Mouse (Mus musculus) mammary gland, adult 2 months (tissue): Measurements from ENCODE around the gene 4930519G04Rik. TPM values are rescaled to one million over a fixed set of nuclear protein-coding genes. Genes with fewer than 3 reads are reported as not detected.

Experiments
- polyA plus RNA-seq: library from polyadenylated mRNA; depleted of rRNA; stranded (reverse); fragments of >200 nt; gene quantifications from 2 replicates; pipeline ENCODE4 v1.2.3, GENCODE M21; 2012; ENCODE audit warnings: low replicate concordance; rRNA removed

Gene 4930519G04Rik
- not detected in 2 replicates for polyA plus RNA-seq

DNA sequence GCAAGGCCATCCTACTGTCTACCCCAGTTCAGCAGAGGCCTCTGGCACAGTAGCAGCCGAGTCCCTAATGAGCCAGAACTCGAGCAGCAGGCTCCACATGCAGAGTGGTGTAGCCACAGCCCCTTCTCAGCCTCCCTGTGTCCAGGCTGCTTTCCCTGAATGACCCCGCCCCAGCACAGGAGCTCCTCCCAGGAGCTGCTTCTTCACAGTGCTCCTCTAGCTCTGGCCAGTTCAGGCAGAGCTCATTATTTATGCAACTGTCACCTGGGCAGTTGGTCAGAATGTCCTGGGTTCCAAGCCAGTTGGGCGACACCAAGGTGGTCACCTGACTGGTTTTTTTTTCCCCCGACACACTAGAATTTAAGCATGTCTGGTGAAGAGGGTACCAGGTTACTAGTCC, at the start of gene 4930519G04Rik:
TSS of gene 4930519G04Rik (plus strand) at position 301 of the 400 bp plus-strand sequence.

DNA sequence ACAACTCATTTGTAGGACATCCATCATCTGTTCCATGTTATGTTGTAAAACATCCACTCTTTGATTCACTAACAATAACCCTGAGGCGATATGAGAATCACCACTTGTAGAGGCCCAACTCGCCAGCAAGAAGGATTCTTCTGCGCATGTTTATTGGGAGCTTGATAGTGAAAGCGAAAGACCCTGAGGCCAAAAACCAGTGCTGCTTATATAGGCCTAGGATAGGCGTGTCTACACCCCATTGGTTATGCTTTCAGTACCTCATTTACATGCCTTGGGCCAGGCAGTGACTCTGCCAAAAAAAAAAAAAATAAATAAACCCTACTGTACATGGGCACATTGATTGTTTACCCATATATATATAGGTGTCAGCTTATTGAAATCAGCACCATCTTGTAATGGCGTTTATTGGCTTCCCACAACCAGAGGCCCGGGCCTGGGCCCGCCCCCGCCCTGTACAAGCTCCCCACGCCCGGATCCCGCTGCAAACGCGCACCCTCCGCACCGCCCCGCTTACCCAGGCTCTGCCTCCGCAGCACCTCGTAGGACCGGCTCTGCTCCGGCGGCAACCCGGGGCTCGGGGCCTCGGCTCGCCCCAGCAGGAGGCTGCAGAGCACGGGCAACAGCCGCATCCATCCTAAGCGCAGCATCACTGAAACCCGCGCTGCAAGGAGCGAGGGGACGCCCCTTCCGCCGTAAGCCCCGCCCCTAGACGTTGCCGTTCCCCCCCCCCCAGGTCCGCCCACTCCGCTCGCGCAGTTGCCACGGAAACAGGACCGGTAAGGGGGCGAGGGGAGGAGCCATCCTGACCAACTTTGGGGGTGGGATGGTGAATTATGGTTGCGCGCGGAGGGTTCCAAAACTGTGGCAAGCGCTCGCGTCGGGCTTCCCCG, 30.4 kb upstream of the 4930519G04Rik start, which contains the start of gene 1500011B03Rik:
TSS of gene 1500011B03Rik (minus strand) at position 673 of the 893 bp plus-strand sequence.

GRCm38 (mm10) chr5:114858582-114858981, 5.1 kb downstream of the 4930519G04Rik start, which contains the start of gene Gm9936:
Gm9936 (minus strand) TSS chr5:114858682.

DNA sequence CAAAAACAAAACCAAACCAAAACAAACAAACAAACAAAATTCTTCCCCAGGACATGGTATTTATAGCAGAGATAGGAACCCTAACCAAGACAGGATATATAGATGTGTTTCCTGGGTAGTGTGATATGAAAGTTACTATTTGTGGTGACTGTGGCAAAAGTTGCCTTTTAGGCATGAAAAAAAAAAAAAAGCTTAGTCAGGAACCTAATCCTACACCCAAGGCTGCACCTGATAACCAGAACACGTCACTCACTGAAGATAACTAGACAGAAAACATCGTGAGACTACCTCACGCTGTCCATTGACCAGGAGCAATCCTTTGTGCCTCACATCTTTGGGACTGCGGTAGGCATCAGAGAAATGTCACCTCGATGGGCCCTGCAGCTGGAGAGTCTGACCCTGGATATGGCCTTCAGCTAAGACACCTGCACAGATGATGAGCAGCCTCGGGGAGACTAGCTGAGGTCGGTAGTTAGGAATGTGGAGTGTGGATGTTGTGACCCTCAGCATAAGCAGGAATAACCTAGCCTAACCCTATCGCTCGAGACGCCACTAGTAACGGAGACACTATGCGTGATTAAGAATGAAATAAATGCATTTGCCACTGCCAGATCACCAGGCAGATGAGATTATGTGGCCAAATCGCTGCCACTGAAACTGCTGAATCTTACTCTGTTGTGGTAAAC, 43.4 kb downstream of the 4930519G04Rik start, which contains the start of gene Oasl2:
TSS of gene Oasl2 (plus strand) at position 249 of the 686 bp plus-strand sequence.

DNA sequence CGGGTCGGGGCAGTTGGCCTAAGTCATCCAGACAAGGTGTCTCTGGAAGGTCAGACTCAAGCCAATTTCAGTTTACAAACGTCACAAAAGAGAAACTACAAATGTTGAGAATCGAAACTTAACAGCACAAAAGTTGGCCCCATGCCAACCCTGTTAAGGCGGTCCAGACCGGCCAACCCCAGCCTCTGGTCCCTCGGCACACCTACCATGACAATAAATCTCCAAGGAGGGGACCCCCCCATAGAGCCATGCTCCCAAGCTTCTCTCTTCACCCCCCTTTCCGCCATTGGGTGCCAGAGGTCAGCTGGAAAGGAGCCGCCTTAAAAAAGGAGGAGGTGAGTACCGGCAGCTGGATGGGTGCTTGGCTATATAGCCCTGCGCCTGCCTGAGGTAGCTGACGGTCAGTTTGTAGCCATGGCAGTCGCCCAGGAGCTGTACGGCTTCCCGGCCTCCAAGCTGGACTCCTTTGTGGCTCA, 69.6 kb downstream of the 4930519G04Rik start, which contains the start of gene Oasl1:
TSS of gene Oasl1 (plus strand) at position 243 of the 476 bp plus-strand sequence.

Other genes with a start within 250 kb of the 4930519G04Rik start
- gene Trpv4, start 195.2 kb upstream of the 4930519G04Rik start, polyA plus RNA-seq: 18.3 and 19.2 TPM in 2 replicates
- 112 and 185 TPM in 2 replicates for gene Gltp, start 162.7 kb upstream of the 4930519G04Rik start, polyA plus RNA-seq
- gene Tchp, start 145.9 kb upstream of the 4930519G04Rik start, polyA plus RNA-seq: 13.3 and 13.6 TPM in 2 replicates
- 54.6 and 74.8 TPM in 2 replicates for gene Ankrd13a, start 79.0 kb upstream of the 4930519G04Rik start, polyA plus RNA-seq
- 67.4 and 80.8 TPM in 2 replicates for gene Git2, start 78.1 kb upstream of the 4930519G04Rik start, polyA plus RNA-seq
- 32.1 and 36.0 TPM in 2 replicates for gene 1500011B03Rik, start 30.2 kb upstream of the 4930519G04Rik start, polyA plus RNA-seq
- not detected in 2 replicates for gene Gm9936, start 5.0 kb downstream of the 4930519G04Rik start, polyA plus RNA-seq
- gene Oasl2, start 43.3 kb downstream of the 4930519G04Rik start, polyA plus RNA-seq: 9.2 and 27.5 TPM in 2 replicates
- gene Oasl1, start 69.6 kb downstream of the 4930519G04Rik start, polyA plus RNA-seq: 10.2 and 12.7 TPM in 2 replicates
- gene 2210016L21Rik, start 88.5 kb downstream of the 4930519G04Rik start, polyA plus RNA-seq: 15.6 and 18.0 TPM in 2 replicates
- 0.17 TPM in 1 of 2 replicates, not detected in the other for gene Hnf1a, start 117.4 kb downstream of the 4930519G04Rik start, polyA plus RNA-seq
- 60.9 and 73.7 TPM in 2 replicates for gene Sppl3, start 157.5 kb downstream of the 4930519G04Rik start, polyA plus RNA-seq
- gene Gm10401, start 244.6 kb downstream of the 4930519G04Rik start, polyA plus RNA-seq: not detected in 2 replicates